Mouse (Mus musculus): Measurements from ENCODE around the gene Asic2.

Asic2 gene

DNA sequence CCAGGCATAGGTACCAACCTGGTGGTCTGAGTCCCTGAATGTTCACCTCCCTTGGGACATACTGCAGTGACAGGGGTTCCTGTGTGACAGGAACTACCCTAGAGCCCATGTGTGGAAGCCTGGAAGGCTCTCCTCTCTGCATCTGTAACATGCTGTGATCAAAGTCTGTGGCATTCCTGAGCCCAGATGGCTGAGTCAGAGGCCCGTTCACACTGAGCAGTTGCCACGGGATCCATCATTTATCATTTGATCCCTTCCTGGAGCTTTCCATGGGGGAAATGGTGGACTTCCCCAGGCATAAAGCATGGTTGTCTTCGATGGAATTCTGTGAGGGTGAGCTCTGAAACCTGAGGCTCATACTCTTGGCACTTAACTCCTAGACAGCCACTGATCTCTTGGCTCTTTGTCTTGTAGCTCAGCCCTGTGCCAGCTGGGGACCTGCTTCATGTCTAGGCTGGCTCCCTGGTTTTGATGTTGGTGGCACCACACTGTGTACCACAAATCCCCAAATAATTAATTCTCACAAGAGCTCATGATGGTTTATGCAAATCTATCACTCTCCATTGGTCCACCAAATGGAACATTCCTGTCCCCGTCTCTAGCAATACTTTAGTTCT, 1054.7 kb downstream of the Asic2 start:
- peak; percentile 11 for DNase-seq (ENCODE audit: inconsistent ontology term)

DNA sequence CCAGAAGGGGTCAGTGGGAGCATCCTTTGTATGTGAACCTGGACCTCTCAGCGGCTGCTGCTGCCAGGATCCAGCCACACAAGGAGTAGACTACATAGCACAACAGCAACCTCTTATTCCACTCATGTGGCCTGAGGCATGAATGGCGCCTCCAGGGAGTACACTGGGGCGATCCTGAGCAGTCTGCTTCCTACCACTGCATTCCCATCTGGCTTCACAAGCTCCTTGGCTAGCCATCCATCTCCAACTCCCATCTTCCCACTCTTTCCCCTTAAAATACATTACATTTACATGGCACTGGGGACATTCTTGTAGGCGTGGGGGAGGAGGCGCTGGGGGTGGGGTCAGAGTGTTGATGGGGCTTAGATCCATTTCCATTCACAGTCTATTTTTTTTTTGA, 1055.5 kb downstream of the Asic2 start:
- no peak for DNase-seq (ENCODE audit: inconsistent ontology term)

GRCm38 (mm10) chr11:80907820-80908219, 1060.4 kb downstream of the Asic2 start:
- DNase-seq (ENCODE audit: inconsistent ontology term), result no peak

DNA sequence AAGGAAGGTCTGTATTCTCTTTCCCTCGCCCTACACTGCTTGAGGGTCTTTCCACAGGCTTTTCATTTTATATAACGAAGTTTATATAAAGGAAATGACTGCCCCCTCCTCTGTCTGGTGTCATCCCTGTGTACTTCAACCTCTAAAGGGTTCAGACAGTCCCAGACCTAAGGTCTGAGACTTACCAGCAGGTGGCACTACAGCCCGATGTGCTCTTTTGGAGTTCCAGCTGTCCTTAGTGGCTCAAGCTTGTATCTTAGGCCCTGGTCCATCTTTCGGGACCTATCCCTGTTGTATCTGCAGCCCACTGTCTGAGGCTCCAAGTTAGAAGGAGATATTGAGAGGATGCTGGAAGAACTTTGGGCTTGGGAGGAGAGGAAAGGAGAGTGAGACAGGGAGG, 1061.8 kb downstream of the Asic2 start:
- DNase-seq (ENCODE audit: inconsistent ontology term), result peak; percentile 26

- DNase-seq (ENCODE audit: inconsistent ontology term), result no peak
Measured at GRCm38 (mm10) chr11:80904559-80904958, 1063.7 kb downstream of the Asic2 start.

- no peak for DNase-seq (ENCODE audit: inconsistent ontology term)
Measured at GRCm38 (mm10) chr11:80903426-80903825, 1064.8 kb downstream of the Asic2 start.

DNA sequence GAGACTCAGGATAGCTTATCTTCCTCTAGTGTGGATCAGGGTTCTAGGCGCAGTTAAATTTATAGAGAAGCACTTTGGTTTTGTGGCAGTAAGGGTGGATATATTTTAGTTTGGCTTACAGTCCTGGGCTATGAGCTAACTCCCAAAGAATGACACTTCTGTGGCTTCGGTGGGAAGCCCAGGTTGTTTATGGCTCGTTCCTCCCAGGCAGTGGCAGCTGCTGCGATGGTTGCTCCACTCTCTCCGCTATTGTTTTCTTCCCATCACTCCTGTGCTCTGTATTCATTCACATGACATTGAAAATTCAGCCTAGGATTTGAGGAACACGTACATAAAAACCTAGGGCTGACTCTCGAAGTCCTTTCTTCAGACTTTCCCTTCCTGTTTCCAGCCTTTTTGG, 1065.6 kb downstream of the Asic2 start:
- DNase-seq (ENCODE audit: inconsistent ontology term), result no peak

GRCm38 (mm10) chr11:80900555-80900954, 1067.7 kb downstream of the Asic2 start:
- no peak for DNase-seq (ENCODE audit: inconsistent ontology term)

DNA sequence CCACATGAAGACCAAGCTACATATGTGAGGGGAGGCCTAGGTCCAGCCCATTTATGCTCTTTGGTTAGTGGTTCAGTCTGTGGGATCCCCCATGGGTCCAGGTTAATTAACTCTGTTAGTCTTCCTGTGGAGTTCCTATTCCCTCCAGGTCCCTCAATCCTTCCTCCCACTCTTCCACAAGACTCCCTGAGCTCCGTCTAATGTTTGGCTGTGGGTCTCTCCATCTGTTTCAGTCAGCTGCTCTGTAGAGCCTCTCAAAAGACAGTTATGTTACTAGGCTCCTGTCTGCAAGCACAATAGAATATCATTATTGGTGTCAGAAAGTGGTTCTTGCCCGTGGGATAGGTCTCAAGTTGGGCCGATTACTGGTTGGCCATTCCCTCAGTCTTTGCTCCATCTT, 1072.4 kb downstream of the Asic2 start:
- no peak for DNase-seq (ENCODE audit: inconsistent ontology term)

DNA sequence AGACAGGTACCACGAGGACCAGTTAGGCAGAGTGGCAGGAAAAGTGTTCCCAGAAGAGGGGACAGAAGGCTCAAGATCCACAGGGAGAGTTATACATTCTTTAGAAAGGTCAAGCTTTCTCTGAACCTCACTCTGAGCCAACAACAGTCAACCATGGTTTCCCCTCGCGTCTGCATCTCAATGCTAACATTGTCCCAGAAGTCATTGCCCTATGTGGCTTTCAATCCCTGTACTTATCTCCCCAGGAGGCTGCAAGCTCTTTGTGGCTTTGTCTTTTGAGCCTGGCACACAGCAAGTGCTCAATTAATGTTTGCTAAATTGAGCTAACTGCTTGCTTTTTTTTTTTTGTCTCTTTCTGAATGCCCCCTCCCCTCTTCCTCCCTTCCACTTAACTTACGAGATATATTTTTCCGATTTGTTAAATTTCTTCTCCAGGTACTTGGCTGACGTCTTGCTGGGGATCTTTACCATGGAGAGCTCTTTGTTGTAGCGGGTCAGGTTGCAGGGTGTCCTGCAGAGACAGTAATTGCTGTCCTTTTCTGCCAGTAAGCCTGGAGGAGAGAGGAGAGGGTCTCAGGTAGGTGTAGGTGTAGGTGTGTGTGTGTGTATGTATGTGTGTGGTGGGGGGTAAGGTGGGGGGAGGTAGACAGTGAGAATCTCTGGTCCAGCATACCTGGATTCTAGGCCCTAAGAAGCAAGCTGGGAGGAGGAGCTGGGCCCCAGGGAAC, 1078.8 kb downstream of the Asic2 start:
- no peak for DNase-seq (ENCODE audit: inconsistent ontology term)

DNA sequence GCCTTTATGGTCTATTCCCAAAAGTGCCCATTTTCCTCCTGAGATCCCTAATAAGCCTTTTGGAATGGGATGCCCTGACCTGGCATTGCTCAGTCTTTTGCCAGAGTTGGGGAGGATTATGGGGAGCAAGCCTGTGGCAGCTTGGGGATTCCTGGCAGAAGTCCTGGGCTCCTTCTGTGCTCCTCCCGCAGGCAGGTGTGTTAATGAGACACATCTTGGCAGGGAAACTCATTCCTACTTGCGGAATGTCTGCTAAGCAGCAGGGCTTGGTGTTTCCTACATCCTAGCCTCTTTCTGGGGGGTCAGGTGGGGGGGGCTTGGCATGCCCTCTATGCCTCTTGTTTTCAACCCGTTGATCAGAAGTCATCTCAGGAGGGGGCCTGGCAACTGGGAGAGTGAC, 1081.2 kb downstream of the Asic2 start:
- no peak for DNase-seq (ENCODE audit: inconsistent ontology term)

DNA sequence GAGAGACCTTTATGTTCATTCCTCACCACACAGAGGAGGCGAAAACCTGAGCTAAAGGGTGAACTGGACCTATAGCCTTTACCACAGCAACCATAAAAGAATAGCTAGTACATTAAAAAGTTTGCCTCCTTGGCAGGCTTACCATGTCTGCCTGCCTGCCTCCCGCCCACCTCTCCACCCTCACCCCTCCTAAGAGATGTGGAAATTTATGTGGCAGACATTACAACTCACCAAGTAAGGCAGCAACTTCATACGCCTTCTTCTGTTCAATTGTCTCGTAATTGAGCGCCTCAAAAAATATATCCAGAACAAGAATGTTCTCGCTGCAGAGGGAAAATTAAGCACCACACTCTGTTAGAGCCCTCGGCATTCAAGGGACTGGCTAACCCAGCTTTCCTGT, 1081.9 kb downstream of the Asic2 start:
- no peak for DNase-seq (ENCODE audit: inconsistent ontology term)

GRCm38 (mm10) chr11:80884521-80885231, 1083.6 kb downstream of the Asic2 start:
- no peak for DNase-seq (ENCODE audit: inconsistent ontology term)

DNA sequence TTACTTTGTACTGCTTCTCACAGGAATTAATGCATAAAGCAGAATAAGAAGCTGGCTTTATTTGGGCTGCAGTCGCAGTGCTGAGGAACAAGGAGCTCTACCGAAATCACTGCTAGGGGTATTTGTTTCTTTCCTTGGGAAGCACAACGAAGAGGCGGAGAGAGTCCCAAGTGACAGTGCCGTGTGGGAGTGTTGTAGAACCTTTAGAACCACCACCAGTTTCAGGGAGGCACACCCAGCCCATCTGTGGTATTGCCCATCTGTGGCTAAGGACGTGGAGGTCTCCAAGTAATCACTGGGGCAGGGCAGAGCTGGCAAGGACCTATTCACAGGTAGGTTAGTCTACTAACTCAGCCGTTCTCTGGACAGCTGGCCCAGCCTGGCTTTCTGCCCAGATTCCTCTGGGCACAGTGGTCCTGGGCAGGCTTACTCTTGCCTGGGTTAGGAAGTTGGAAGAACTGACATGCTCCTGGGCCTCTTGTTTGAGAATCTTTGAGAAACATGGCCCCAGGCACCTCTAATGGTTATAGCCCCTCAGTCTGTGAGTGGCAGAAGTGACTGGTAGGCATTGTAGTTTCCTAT, 1085.9 kb downstream of the Asic2 start:
- no peak for DNase-seq (ENCODE audit: inconsistent ontology term)

DNA sequence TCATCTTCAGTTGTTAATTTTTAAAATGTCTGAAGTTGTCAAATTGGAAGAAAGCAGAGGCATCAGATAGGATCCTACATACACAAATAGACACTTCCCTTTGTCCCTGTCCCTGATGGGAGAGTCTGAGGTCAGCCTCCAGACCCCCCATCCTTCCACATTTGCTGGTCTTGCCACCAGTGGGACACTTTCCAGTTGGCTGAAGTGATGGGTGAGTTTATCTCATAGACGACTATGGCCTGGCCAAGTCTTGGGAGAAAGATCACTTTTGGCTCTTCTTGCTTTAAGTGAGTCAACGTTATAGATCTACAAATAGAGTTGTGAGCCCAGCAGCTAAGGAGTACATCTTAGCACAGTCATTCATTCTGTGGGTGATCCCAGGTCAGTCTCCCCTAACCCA, 1090.2 kb downstream of the Asic2 start:
- DNase-seq (ENCODE audit: inconsistent ontology term), result no peak

- DNase-seq (ENCODE audit: inconsistent ontology term), result peak; percentile 76
Measured at GRCm38 (mm10) chr11:80877131-80877651, 1091.1 kb downstream of the Asic2 start.

DNA sequence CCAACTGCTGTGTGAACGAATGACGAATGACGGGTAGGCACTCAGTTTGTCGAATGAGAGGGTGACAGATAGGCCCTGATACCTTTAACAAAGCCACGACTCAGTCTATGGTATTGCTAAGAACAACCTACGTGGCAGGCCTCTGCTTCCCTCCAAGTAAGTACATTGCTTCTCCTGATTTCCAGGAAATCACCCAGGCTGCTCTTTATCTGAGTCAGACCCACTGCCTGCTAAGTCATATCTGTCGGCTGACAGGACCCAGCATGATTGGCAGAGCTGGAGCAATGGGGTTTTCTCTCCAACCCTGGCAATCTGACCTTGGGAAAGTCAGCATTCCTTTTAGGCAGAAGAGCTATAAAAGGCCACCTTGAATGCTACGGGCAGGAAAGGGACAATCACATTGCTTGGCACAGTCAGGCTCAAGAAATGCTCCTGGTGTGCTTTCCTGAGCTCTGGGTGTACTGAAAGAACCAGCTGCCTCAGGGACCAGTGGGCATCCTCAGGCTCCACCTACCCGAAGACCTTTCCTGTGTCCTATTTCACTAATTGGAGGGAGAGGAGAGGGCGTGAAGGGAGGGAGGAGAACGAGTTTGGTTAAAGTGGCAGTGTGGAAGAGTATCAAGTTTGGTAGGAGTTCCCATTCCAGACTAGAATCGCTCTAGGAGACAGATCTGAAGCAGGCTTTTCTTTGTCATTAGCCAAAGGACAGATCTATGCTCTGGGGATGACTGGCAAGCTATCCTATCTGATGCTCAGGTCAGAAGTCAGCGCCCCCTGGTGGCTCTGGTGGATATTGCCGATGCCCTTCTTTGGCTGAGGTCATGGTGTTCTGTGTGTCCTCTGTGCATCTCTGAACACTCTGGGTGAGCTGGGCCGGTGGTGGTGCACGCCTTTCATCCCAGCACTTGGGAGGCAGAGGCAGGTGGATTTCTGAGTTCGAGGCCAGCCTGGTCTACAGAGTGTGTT, 1095.5 kb downstream of the Asic2 start:
- peak; percentile 32 for DNase-seq (ENCODE audit: inconsistent ontology term)

GRCm38 (mm10) chr11:80868039-80868438, 1100.2 kb downstream of the Asic2 start:
- DNase-seq (ENCODE audit: inconsistent ontology term), result no peak

DNA sequence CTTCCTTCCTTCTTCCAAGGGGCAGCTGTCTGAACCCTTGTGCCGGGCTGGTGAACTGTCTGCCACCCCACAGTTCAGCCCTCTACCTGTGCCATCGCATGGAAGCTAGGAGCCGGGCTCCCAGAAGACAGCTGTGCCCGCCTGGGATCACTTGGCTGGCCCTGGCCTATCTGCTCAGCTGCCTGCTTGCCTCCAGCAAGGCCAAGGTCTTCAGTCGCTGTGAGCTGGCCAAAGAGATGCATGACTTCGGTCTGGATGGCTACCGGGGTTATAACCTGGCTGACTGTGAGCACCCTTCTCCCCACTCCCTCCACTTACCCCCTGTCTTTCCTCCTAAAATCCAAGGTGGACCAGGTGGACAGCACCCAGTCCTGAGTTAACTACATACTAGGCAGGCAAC, 1105.3 kb downstream of the Asic2 start:
- no peak for DNase-seq (ENCODE audit: inconsistent ontology term)

DNA sequence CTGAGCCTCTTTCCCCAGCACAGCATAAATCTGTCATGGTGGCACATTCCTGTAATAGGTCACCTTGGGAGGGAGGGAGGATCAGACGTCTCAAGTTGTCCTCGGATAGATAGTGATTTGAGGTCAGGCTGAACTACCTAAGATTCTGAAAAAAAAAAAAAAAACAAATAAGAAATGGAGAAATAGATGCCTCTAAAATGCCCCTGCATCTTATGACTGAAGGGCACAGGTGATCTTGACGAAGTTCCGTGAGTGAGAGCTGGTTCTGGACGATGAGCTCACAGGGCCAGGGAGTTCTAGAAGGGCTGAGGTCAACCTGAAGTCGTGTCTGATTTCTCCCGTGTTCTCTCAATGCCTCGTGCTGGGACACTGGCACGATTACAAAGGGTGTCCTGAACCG, 1110.2 kb downstream of the Asic2 start, which contains the start of gene Spaca3:
Gene Spaca3 (plus strand): TSS at position 301 of the 400 bp plus-strand sequence.
- no peak for DNase-seq (ENCODE audit: inconsistent ontology term)

DNA sequence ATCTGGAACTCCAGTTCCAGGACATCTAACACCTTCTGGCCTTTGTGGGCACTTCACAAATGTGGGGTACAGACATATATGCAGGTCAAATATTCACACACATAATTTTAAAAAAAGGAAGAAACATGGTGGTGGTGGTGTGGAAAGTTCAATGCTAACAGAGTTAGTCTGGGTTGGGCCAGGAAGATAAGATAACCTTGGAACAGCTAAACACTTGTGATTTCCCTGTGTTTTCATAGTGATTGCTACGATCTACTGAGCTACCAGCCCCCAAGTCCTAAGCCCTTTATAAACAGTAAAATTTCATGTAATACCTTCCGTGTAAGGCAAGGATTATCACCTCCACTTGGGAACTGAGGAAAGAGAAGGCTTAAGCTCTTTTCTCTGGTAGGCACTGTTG, 1111.4 kb downstream of the Asic2 start:
- DNase-seq (ENCODE audit: inconsistent ontology term), result no peak
